Mouse (Mus musculus): ENCODE data around the gene Obp1b. TPM values are rescaled to one million over a fixed set of nuclear protein-coding genes. Genes with fewer than 3 reads are reported as not detected.
"Not testable (repeated sequence)": the region's sequence is repeated elsewhere in the genome, so short reads cannot be mapped to it uniquely, and the experiment has no call there.

Gene Obp1b
- not detected in 2 replicates for polyA plus RNA-seq (2015; fragmentation: Nextera tagmentation; extraction: Ambion mirVana)

GRCm38 (mm10) chrX:78186477-78186876, at the start of gene Obp1b:
TSS of gene Obp1b (plus strand) at chrX:78186777.
- H3K27me3 ChIP-seq; H3K36me3 ChIP-seq; H3K4me3 ChIP-seq; H3K9ac ChIP-seq; H3K9me3 ChIP-seq (replicated peaks); ATAC-seq (replicated peaks; ENCODE audit: insufficient number of reproducible peaks, insufficient read depth, low FRiP score, low read depth); H3K4me2 ChIP-seq; H3K27ac ChIP-seq; H3K4me1 ChIP-seq (replicated peaks): not testable (repeated sequence)
- WGBS, result no CpG with 5 or more reads among the region's 3 CpGs

- WGBS, result 47% methylated on average over 1 of the region's 1 CpGs
- not testable (repeated sequence) for H3K27me3 ChIP-seq; H3K4me2 ChIP-seq; H3K9ac ChIP-seq; H3K4me1 ChIP-seq (replicated peaks); H3K36me3 ChIP-seq; ATAC-seq (replicated peaks; ENCODE audit: insufficient number of reproducible peaks, insufficient read depth, low FRiP score, low read depth); H3K27ac ChIP-seq; H3K4me3 ChIP-seq; H3K9me3 ChIP-seq (replicated peaks)
Observed at GRCm38 (mm10) chrX:78202220-78202619, 15.6 kb downstream of the Obp1b start.

- Histone ChIP-seq H3K27ac (no peak overlapping the region), H3K4me1 (replicated peaks) (no peaks in the 10 kb centered on the region), H3K9me3 (replicated peaks) (no peaks in the 10 kb centered on the region), H3K9ac (no peak overlapping the region), H3K4me3 (no peak overlapping the region), H3K36me3 (no peaks in the 10 kb centered on the region), H3K27me3 (no peaks in the 10 kb centered on the region), H3K4me2 (no peak overlapping the region)
- no peak for ATAC-seq (replicated peaks; ENCODE audit: insufficient number of reproducible peaks, insufficient read depth, low FRiP score, low read depth)
- WGBS, result 91% methylated on average over 5 of the region's 5 CpGs
Observed at GRCm38 (mm10) chrX:78202829-78203228, 16.3 kb downstream of the Obp1b start.

Other genes starting within 250 kb of the Obp1b start
- gene Obp1a, start 95.4 kb upstream of the Obp1b start, polyA plus RNA-seq (2015; fragmentation: Nextera tagmentation; extraction: Ambion mirVana), result not detected in 2 replicates
- not detected in 2 replicates for gene Gm5938, start 61.3 kb upstream of the Obp1b start, polyA plus RNA-seq (2015; fragmentation: Nextera tagmentation; extraction: Ambion mirVana)
- gene Gm14743, start 59.1 kb downstream of the Obp1b start, polyA plus RNA-seq (2015; fragmentation: Nextera tagmentation; extraction: Ambion mirVana), result not detected in 2 replicates
- gene 4930480E11Rik, start 182.9 kb downstream of the Obp1b start, polyA plus RNA-seq (2015; fragmentation: Nextera tagmentation; extraction: Ambion mirVana), result not detected in 2 replicates

Data from heart, embryonic 15.5 days (tissue).